Mouse (Mus musculus) forebrain, embryonic 16.5 days (tissue): ENCODE data around the gene Kmt2d. TPM values are rescaled to one million over a fixed set of nuclear protein-coding genes. Genes with fewer than 3 reads are reported as not detected.
"Not testable (repeated sequence)": the region's sequence is repeated elsewhere in the genome, so short reads cannot be mapped to it uniquely, and the experiment has no call there.

Source experiments
- ATAC-seq: fragments of 200-750 bp; cut with Nextera tagmentation; 2 replicates; pipeline ENCODE4 v1.8.0; 2017; ENCODE audit warnings: mild to moderate bottlenecking, moderate library complexity
- H3K27ac ChIP-seq: fragments of 300-500 bp; sonication (generic); 2 replicates; pipeline ENCODE4 v1.5.1; 2014; ENCODE audit warnings: low read length, control low read depth
- H3K27me3 ChIP-seq: fragments of 300-500 bp; sonication (generic); replicated peaks from 2 replicates; pipeline ENCODE4 v1.6.1; 2014; ENCODE audit warnings: low read length; ENCODE audit not compliant: control insufficient read depth, insufficient read depth
- H3K36me3 ChIP-seq: fragments of 300-500 bp; sonication (generic); 2 replicates; pipeline ENCODE4 v1.6.1; 2014; ENCODE audit not compliant: control insufficient read depth, insufficient read depth
- H3K4me1 ChIP-seq: fragments of 300-500 bp; sonication (generic); replicated peaks from 2 replicates; pipeline ENCODE4 v1.6.1; 2014; ENCODE audit warnings: low read length; ENCODE audit not compliant: control insufficient read depth, insufficient read depth
- H3K4me2 ChIP-seq: fragments of 300-500 bp; sonication (generic); 2 replicates; pipeline ENCODE4 v1.6.1; 2014; ENCODE audit warnings: mild to moderate bottlenecking, low read length, control low read depth
- H3K4me3 ChIP-seq: fragments of 300-500 bp; sonication (generic); replicated peaks from 2 replicates; pipeline ENCODE4 v1.5.1; 2014; ENCODE audit warnings: mild to moderate bottlenecking, low read length, control low read depth
- H3K9ac ChIP-seq: fragments of 300-500 bp; sonication (generic); replicated peaks from 2 replicates; pipeline ENCODE4 v1.6.1; 2014; ENCODE audit warnings: low read depth, low read length, control low read depth
- H3K9me3 ChIP-seq: fragments of 300-500 bp; sonication (generic); 2 replicates; pipeline ENCODE4 v1.6.1; 2016; ENCODE audit warnings: low read length; ENCODE audit not compliant: control insufficient read depth
- WGBS: fragments of 180-500 bp; shearing (Covaris S2); extraction: QIAGEN DNeasy Blood & Tissue Kit; methylation state at CpG from one replicate; pipeline ENCODE4 v1.1.7; 2014; 5-methylcytosine and 5-hydroxymethylcytosine counted together
- polyA plus RNA-seq: library from polyadenylated mRNA; unstranded; fragments of >200 nt; fragmentation: Nextera tagmentation; extraction: Ambion mirVana; gene quantifications from 2 replicates; pipeline ENCODE4 v1.2.1, GENCODE M21; 2015

Kmt2d gene
- polyA plus RNA-seq, 1 experiment from 2014 or later: 12.8 TPM

DNA sequence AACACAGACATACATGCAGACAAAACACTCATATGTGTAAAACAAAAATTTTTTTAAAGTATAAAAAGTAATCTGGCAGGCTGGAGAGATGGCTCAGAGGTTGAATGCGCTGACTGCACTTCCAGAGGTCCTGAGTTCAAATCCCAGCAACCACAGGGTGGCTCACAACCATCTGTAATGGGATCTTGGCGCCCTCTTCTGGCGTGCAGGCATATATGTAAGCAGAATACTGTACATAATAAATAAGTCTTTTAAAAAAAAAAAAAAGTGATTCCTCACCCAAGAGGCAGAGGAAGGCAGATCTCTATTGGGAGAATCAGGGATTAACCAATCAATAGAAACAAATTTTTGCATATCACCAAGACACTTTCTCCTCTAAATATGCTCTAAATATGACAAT lies 47.6 kb downstream of the Kmt2d start:
- Histone ChIP-seq H3K4me1 (no peaks in the 10 kb centered on the region), H3K4me2 (no peak overlapping the region), H3K27me3 (no peaks in the 10 kb centered on the region), H3K9me3 (no peaks in the 10 kb centered on the region), H3K27ac (no peak overlapping the region), H3K4me3 (no peak overlapping the region), H3K9ac (no peak overlapping the region), H3K36me3 (0 out of 2 replicates have a peak, but pooled peaks cover 6% of the 10 kb centered on the region)
- WGBS: 63% methylated on average over 3 of the region's 3 CpGs
- no peak for ATAC-seq

GRCm38 (mm10) chr15:98822147-98822546 lies 48.9 kb downstream of the Kmt2d start:
- 89% methylated on average over 5 of the region's 5 CpGs for WGBS

GRCm38 (mm10) chr15:98821403-98821802 lies 49.6 kb downstream of the Kmt2d start:
- Histone ChIP-seq H3K27ac (no peak overlapping the region), H3K27me3 (no peaks in the 10 kb centered on the region), H3K4me2 (no peak overlapping the region), H3K9me3 (no peaks in the 10 kb centered on the region), H3K9ac (no peak overlapping the region), H3K36me3 (0 out of 2 replicates have a peak, but pooled peaks cover 8% of the 10 kb centered on the region), H3K4me1 (no peaks in the 10 kb centered on the region), H3K4me3 (no peak overlapping the region)
- no peak for ATAC-seq
- WGBS: 25% methylated on average over 10 of the region's 10 CpGs

More at GRCm38 (mm10) chr15:98822147-98822546, 48.9 kb downstream of the Kmt2d start:
- ATAC-seq: no peak
- no peak overlapping the region for H3K27ac ChIP-seq
- H3K27me3 ChIP-seq: no peaks in the 10 kb centered on the region
- no peak overlapping the region for H3K4me3 ChIP-seq
- H3K4me2 ChIP-seq: no peak overlapping the region
- no peaks in the 10 kb centered on the region for H3K9me3 ChIP-seq
- no peaks in the 10 kb centered on the region for H3K4me1 ChIP-seq
- H3K9ac ChIP-seq: no peak overlapping the region
- H3K36me3 ChIP-seq: 0 out of 2 replicates have a peak, but pooled peaks cover 6% of the 10 kb centered on the region

- Histone ChIP-seq H3K27me3 (no peaks in the 10 kb centered on the region), H3K4me1 (no peaks in the 10 kb centered on the region), H3K9ac (no peak overlapping the region), H3K9me3 (no peaks in the 10 kb centered on the region), H3K36me3 (0 out of 2 replicates have a peak, but pooled peaks cover 9% of the 10 kb centered on the region), H3K4me2 (no peak overlapping the region), H3K4me3 (no peak overlapping the region), H3K27ac (no peak overlapping the region)
- no peak for ATAC-seq
- WGBS: 91% methylated on average over 4 of the region's 4 CpGs
Measured at GRCm38 (mm10) chr15:98820937-98821336, 50.1 kb downstream of the Kmt2d start.

DNA sequence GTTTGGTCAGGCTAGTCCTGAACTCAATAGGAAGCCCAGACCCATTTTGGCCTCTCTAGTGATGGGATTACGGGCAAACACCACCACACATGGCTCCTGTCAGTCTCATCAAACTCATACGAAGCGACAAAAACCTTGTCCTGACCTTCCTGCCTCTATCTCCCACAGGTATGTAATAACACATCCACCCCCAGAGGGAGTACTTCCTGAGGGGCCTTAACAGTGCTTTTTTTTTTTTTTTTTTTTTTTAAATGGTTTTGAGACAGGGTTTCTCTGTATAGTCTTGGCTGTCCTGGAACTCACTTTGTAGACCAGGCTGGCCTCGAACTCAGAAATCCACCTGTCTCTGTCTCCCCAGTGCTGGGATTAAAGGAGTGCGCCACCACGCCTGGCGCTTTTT lies 52.8 kb downstream of the Kmt2d start:
- 94% methylated on average over 7 of the region's 7 CpGs for WGBS
- no peak overlapping the region for H3K4me3 ChIP-seq
- no peak overlapping the region for H3K4me2 ChIP-seq
- H3K4me1 ChIP-seq: no peaks in the 10 kb centered on the region
- ATAC-seq: no peak
- no peaks in the 10 kb centered on the region for H3K9me3 ChIP-seq
- H3K27ac ChIP-seq: no peak overlapping the region
- H3K9ac ChIP-seq: no peak overlapping the region
- peaks cover 9% of the 10 kb centered on the region for H3K36me3 ChIP-seq
- no peaks in the 10 kb centered on the region for H3K27me3 ChIP-seq

DNA sequence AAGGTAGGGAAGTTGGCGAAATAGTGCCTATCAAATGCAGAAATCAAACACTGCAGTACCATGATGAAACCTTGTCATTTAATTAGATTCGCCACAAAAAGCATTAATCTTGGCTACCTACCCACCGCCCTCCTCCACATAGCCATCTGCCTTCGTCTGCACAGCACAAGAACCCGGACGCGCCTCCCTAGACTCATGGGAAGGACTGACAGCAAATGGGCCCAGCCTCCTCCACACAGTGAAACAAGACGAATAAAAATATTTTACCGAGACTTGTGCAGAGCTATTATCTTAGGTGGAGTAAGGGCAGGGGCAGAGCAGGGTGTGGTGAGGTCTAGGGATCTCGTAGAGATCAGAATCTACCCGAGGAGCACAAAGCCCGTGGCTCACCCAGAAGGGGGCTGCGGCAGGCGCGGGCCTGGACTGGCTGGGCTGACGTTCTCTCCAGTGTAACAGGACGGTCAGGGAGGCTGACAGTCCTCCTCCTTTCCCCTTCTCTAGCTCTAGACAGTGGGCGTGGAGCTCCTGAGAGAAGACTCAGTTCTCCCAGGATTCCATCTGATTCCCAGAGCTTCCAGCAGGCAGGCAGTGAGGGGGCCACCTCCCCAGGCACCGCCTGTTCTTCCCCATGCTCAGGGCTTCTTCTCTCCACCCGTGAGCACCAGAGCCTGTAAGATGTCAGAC lies 58.1 kb downstream of the Kmt2d start:
- Histone ChIP-seq H3K27ac (no peak overlapping the region), H3K9me3 (no peaks in the 10 kb centered on the region), H3K36me3 (peaks cover 16% of the 10 kb centered on the region), H3K4me1 (peaks cover 15% of the 10 kb centered on the region), H3K9ac (no peak overlapping the region), H3K4me2 (no peak overlapping the region), H3K4me3 (no peak overlapping the region), H3K27me3 (peaks cover 22% of the 10 kb centered on the region)
- ATAC-seq: no peak
- WGBS: 86% methylated on average over 20 of the region's 20 CpGs

- ATAC-seq, H3K9me3 ChIP-seq, H3K27ac ChIP-seq, H3K4me2 ChIP-seq, H3K9ac ChIP-seq, H3K4me3 ChIP-seq: not testable (repeated sequence)
- peaks cover 13% of the 10 kb centered on the region for H3K36me3 ChIP-seq
- H3K27me3 ChIP-seq: peaks cover 47% of the 10 kb centered on the region
- 82% methylated on average over 6 of the region's 6 CpGs for WGBS
- peaks cover 36% of the 10 kb centered on the region for H3K4me1 ChIP-seq
Measured at GRCm38 (mm10) chr15:98810212-98810611, 60.8 kb downstream of the Kmt2d start.

GRCm38 (mm10) chr15:98809390-98809789 lies 61.6 kb downstream of the Kmt2d start, which contains the start of gene Ddn:
Ddn (minus strand) TSS chr15:98809490.
- H3K27me3 ChIP-seq: peaks cover 55% of the 10 kb centered on the region
- peak within 1 kb of the TSS; percentile 54 for H3K4me3 ChIP-seq
- WGBS: 46% methylated on average over 3 of the region's 3 CpGs
- no peak within 1 kb of the TSS for H3K27ac ChIP-seq
- no peak for ATAC-seq
- H3K4me1 ChIP-seq: peaks cover 38% of the 10 kb centered on the region
- peaks cover 12% of the 10 kb centered on the region for H3K36me3 ChIP-seq
- peak within 1 kb of the TSS; percentile 80 for H3K4me2 ChIP-seq
- no peaks in the 10 kb centered on the region for H3K9me3 ChIP-seq
- H3K9ac ChIP-seq: peak within 1 kb of the TSS; percentile 46

DNA sequence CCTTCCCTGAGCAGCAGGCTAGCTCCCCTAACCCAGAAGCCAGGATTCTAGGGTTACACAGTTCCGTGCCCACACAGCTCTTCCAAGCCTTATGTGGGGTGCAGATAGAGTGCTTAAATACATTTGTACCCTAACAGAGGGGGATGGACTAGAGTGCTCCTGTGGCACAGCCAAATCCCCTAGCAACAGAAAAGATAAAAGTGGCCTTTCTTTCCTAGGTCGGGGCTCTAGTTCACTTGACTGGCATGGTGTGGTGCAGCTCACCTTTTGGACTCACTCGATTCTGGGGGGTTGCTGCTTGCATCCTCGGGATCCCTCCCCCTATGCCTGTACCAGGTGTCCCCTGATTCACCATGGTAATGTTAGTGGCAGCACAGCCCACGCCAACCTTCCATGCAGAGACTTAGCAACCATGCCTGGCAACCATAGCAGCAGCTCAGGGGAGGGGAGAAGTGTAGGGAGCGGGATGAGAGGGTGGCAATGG lies 62.3 kb downstream of the Kmt2d start:
- 5% methylated on average over 6 of the region's 6 CpGs for WGBS
- ATAC-seq: peak; percentile 43; the same call in 1 of the 2 replicates

More for the DNA sequence above, 62.3 kb downstream of the Kmt2d start:
- no peaks in the 10 kb centered on the region for H3K9me3 ChIP-seq
- H3K36me3 ChIP-seq: peaks cover 11% of the 10 kb centered on the region
- no peak overlapping the region for H3K27ac ChIP-seq
- H3K9ac ChIP-seq: no peak overlapping the region; the same call in 1 of the 2 replicates
- H3K4me2 ChIP-seq: peak overlapping the region; percentile 80
- peaks cover 61% of the 10 kb centered on the region for H3K27me3 ChIP-seq
- peaks cover 43% of the 10 kb centered on the region for H3K4me1 ChIP-seq
- H3K4me3 ChIP-seq: peak overlapping the region; percentile 54; the same call in 1 of the 2 replicates
